Mouse (Mus musculus) cerebellum, postnatal 4 days (tissue): Measurements from ENCODE around the gene Akr1b7.

Experiments
- DNase-seq, 2 experiments: peaks; one replicate each; pipeline ENCODE4 v3.0.0; 2022; ENCODE audit warnings: low spot score in 2 of 2, mixed read lengths in 1 of 2

Akr1b7 gene

DNA sequence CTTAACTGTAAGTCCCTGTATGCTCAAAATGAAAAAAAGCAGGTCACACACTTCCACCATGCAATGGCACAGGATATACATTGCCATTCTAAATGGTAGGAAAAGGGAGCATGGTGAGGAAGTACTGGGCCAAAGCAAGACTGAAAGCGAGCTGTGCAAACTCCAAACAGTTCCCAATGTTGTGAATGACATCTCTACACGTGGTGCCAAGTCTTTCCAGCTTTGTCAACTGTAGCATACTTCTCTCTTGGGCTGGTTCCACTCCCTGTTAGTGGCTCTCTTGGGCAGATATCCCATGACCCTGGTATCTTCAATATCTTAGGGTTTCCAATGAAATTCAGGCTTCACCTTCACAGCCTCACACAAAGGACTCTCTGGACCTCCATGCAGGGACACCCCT is 26.9 kb downstream of the Akr1b7 start:
- no peak for DNase-seq

DNA sequence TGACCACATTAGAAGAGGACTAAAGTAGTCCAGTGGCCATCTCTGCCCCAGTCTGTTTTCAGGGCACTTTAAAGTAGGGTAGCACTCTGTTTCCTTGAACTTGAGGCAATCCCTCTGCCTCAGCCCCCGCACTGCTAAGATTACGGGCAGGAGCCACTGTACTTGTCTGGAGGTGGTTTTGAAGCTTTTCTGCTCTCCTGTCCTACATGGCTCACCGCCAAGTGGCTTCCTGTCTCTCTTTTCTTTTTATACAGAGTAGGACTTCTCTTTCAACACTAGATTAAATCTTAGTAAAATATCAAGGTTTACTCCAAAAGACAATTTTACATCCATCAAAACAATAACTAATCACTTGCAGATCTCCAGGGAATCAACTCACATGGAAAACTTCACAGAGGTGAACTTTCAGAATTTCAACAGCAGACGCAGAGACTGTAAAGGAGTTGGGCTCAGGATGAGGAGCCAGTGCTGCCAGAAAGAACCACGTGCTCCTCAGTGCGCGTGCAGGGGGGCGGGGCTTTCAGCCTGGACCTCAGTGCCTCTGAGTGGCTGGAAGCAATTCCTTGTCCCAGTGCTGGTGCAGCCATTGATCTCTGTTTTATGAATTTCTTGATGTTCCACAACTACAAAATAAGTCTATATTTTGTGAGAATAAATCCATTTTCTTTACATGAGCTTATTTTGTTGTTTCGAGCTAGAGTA is 29.6 kb downstream of the Akr1b7 start:
- no peak for DNase-seq

DNA sequence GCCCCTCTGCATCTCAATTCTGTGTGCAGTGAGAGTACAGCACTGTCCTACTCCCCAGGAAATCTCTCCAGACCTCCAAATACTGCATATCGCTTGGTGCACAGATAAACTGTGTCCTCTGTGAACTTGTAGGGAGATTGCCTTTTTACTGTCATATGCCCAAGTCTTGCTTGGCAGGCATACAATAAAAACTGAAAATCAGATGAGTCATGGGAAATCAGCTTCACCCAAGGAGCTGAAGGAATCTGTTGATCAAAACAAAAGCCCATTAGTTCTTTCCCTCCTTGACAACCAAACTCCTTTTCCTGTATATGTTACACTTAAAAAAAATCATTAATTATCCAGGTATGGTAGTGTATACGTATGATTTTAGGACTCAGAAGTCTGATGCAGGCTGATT is 31.7 kb downstream of the Akr1b7 start:
- no peak for DNase-seq

DNA sequence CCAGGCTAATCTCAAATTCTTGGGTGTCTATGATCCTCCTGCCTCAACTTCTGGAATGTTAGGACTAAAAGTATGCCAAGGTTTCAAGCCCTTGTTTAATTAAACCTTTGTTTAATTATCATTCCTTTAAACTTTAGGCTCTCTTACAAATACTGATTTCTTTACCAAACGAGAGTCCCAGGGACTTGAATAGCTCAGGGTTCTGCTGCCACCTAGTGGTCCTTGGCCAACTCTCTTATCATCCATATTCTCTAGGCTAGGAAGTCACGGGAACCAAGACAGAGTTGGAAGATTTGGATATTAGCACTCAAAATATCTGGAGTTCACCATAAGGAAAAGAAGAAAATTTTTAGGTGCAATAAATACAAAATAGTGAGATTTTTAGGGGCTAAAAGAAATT is 35.8 kb downstream of the Akr1b7 start:
- peak; percentile 63 to 70 for DNase-seq

DNA sequence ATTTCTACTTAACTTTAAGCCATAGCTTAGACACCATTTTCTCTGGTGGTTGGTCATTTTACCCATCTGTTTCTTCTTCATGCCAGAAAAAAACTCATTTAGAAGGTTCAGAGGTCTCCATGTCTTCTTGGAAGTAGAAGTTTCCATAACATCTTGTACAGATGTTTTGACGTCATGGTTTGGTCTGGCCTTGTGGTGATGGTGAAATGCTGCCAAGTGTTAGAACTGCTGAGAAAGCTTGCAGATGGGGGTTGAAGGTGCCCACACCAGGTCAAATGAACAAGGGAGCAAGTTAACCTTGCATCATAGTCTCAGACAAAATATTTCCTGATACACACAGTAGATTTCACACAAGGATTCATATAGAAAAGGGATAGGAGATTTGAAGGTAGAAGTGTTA is 36.6 kb downstream of the Akr1b7 start:
- DNase-seq, result no peak

DNA sequence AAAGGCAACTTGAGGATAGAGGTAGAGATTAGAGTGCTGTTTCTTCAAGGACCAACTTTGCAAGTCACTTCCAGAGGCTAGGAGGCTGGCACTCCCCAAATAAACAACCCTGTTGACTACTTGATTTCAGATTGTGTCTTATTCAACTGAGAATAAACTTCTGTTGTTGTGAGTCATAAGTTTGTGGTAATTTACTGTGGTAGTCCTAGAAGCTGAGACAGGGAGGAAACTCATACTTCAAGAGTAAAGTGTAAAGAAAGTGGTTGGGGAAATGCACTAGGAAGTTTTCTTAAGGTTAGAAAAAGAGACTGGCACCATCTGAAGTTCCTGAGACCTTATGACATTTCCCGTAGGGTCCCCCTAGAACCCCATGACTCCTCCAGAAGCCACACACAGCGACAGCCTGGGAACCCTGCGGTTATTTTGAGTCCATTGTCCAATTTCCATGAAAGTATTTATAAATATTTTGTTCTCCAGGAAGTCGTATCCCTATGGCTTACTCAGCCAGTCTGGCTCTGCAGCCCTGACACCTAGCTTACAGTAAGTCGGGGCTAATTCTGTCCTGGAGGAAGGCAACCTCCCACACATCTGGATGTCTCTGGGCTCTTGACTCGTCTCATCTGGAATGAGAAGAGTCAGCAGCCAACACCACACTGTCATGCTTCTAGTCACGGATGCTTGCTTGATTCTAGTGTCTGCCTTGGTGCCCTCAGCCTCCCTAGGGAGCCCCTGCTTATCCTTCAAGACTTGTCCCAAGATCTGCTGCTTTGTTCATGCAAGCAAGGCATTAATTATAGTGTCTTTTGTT is 41.0 kb downstream of the Akr1b7 start:
- no peak for DNase-seq

DNA sequence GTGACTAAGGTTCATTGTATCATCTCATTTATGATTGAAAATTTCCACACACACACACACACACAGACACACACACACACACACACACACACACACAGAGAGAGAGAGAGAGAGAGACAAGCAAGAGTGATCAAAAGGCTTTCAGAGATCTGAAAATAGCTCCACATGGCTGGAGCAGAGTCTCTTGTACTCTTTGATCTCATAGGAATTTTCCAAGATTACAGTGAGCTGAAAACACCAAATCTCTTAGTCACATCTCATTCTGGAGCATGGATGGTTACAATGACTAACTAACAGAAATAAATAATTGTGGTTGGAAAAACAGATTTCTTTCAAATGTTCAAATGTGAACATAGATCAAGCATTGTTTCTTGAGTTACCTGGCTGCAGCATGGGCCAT is 47.3 kb downstream of the Akr1b7 start:
- no peak for DNase-seq

DNA sequence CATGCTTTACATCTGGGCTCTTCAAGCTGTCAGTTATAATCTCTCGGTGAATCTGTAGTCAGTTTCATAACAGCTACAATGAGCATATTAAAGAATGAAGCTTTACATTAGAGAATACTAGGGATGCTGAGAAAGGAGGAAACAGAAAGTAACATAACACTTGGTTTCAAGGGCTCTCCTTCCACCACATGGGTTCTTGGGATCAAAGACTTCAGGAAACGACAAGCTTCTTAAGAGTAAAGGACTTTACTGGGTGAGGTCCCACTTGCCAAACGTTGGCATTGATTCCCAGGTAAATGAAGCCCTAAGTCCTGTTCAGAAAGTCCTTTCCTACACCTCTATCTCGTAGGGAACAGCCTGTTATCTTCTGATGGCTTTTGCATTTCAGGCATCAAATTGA is 48.5 kb downstream of the Akr1b7 start:
- DNase-seq, result no peak

DNA sequence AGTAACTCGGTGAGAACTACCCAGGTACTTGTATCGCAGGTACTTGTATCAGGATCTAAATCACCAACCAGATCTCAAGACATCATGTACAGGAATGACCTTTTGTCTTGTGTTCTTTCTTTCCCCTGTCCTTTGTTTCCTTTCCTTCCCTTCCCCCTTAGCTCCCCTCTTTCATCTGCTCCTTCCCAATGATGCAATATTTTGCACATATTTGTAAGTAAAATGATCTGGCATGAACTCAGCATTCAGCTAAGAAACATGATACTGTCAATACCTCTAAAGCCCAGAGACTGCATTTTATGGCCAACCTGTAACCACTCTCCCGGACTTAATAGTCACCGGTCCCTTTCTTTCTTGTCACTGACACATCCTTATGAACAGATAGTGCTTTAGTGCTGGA is 51.4 kb downstream of the Akr1b7 start:
- DNase-seq, result no peak

DNA sequence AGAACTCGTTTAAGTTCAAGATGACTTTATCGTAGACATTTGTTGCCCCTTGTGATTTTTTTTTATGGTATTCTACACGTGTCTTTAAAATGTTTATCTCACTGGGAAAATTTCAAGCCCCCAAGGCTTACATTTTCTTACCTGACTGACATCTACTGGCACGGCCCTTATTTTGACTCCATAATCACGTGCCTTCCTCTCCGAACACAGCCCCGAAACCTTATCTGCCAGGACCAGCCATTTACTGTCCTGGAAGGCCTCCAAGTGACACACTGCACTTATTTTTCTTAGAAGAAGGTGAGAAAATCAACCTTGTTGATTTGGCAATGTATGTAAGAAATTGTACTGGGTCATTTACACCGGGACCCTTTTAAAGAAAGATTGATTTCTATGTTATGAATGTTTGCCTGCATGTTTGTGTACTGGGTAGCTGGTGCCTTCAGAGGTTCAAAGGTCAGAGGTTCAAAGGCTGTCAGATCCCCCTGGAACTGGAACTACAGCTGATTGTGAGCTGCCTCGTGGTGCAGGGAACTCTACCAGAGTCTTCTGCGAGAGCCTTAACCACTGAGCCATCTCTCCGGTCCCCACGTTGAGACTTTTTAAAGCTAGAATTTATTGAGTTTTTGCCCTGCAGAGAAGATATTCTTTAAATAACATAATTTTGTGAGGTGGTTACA is 59.4 kb downstream of the Akr1b7 start:
- DNase-seq, result no peak
